In genomic region chr17:35236390-35236746, GRCm38 (mm10) we compare ENCODE assay signal across 8 mouse cellular contexts. TPM values are rescaled to one million over a fixed set of nuclear protein-coding genes. Genes with fewer than 3 reads are reported as not detected.
DNase-seq lines count a peak whose midpoint lies in the region; ATAC-seq and TF ChIP-seq lines count a peak whose summit lies in the region.

No protein-coding gene starts in this region.

- peaks cover 14% of the 10 kb centered on the region for H3K4me1 ChIP-seq in brown adipose tissue, adult 24 weeks (ENCODE audit: control insufficient read depth, insufficient read depth, insufficient read length, low read length)
- peaks cover 51% of the 10 kb centered on the region for H3K4me1 ChIP-seq in heart, embryonic 13.5 days
- H3K4me1 ChIP-seq in kidney, postnatal 0 days (replicated peaks; ENCODE audit: insufficient read depth, low read length), result peaks cover 29% of the 10 kb centered on the region
- H3K4me1 ChIP-seq in liver, adult 2 months (ENCODE audit: control insufficient read depth, insufficient read depth, low read length), result peaks cover 9% of the 10 kb centered on the region

- peak overlapping the region; percentile 57 for H3K4me3 ChIP-seq in brown adipose tissue, adult 24 weeks (ENCODE audit: insufficient read depth, low read depth, low read length)
- H3K4me3 ChIP-seq in heart, embryonic 13.5 days, result peak overlapping the region; percentile 74
- peak overlapping the region; percentile 56 for H3K4me3 ChIP-seq in kidney, postnatal 0 days (replicated peaks; ENCODE audit: low read depth, low read length)
- H3K4me3 ChIP-seq in liver, adult 2 months (ENCODE audit: insufficient read depth, low read depth, low read length), result peak overlapping the region; percentile 60

- H3K4me2 ChIP-seq in heart, embryonic 13.5 days, result peak overlapping the region; percentile 91
- peak overlapping the region; percentile 78 for H3K4me2 ChIP-seq in kidney, postnatal 0 days (ENCODE audit: low read length)

- 1% methylated on average over 18 of the region's 18 CpGs for WGBS in heart, embryonic 13.5 days
- 1% methylated on average over 18 of the region's 18 CpGs for WGBS in kidney, postnatal 0 days
- 2% methylated on average over 18 of the region's 18 CpGs for WGBS in liver, adult 2 months

- H3K9me3 ChIP-seq in heart, embryonic 13.5 days, result no peaks in the 10 kb centered on the region
- no peaks in the 10 kb centered on the region for H3K9me3 ChIP-seq in kidney, postnatal 0 days (replicated peaks; ENCODE audit: low read length)

- H3K27me3 ChIP-seq in heart, embryonic 13.5 days (replicated peaks), result no peaks in the 10 kb centered on the region
- no peaks in the 10 kb centered on the region for H3K27me3 ChIP-seq in kidney, postnatal 0 days (ENCODE audit: insufficient read depth, low read length)
- no peaks in the 10 kb centered on the region for H3K27me3 ChIP-seq in liver, adult 2 months (ENCODE audit: control insufficient read depth, insufficient read depth, low read length)

- peak overlapping the region; percentile 96 for H3K27ac ChIP-seq in brown adipose tissue, adult 24 weeks (replicated peaks; ENCODE audit: low read depth, low read length)
- H3K27ac ChIP-seq in heart, embryonic 13.5 days (replicated peaks), result peak overlapping the region; percentile 98
- peak overlapping the region; percentile 94 for H3K27ac ChIP-seq in kidney, postnatal 0 days
- peak overlapping the region; percentile 78 for H3K27ac ChIP-seq in liver, adult 2 months (replicated peaks; ENCODE audit: insufficient read depth, low read depth, low read length)

- TF ChIP-seq POLR2A in liver, adult 2 months (IDR thresholded peaks at IDR 0.05; ENCODE audit: extremely low read depth, insufficient read depth, low read length), result 0 out of 2 replicates have a peak, but pooled peaks have one; percentile 16

- peaks cover 18% of the 10 kb centered on the region for H3K36me3 ChIP-seq in heart, embryonic 13.5 days
- H3K36me3 ChIP-seq in kidney, postnatal 0 days (ENCODE audit: insufficient read depth, low read length), result no peaks in the 10 kb centered on the region
- H3K36me3 ChIP-seq in liver, adult 2 months (ENCODE audit: control insufficient read depth, insufficient read depth, low read length), result no peaks in the 10 kb centered on the region

- H3K79me2 ChIP-seq in liver, adult 2 months (ENCODE audit: control insufficient read depth, insufficient read depth, low read length), result peaks cover 7% of the 10 kb centered on the region; the same call in 1 of the 2 replicates

- TF ChIP-seq CTCF in kidney, postnatal 0 days (IDR thresholded peaks at IDR 0.05; ENCODE audit: low read depth), result peak; percentile 98
- peak; percentile 95 for TF ChIP-seq CTCF in liver, adult 2 months (IDR thresholded peaks at IDR 0.05; ENCODE audit: low read depth, low read length)

- peak; percentile 77 for ATAC-seq in erythroid progenitor cell, adult 5-6 weeks (replicated peaks; ENCODE audit: low FRiP score, poor library complexity, severe bottlenecking)
- peak; percentile 45 for ATAC-seq in heart, embryonic 13.5 days (ENCODE audit: extremely low read depth, insufficient number of reproducible peaks, low FRiP score, low TSS enrichment)
- peak; percentile 57 for ATAC-seq in kidney, postnatal 0 days (replicated peaks; ENCODE audit: low FRiP score, low read depth)
- peak; percentile 56 for ATAC-seq in monocyte, adult 5-6 weeks (replicated peaks; ENCODE audit: insufficient number of reproducible peaks, low FRiP score, low TSS enrichment, poor library complexity, severe bottlenecking)

- peak; percentile 97 for DNase-seq in CD4-positive, CD25-positive, alpha-beta regulatory T cell, adult 2 months (ENCODE audit: low read depth, low spot score)
- DNase-seq in kidney, postnatal 0 days (ENCODE audit: low spot score), result peak; percentile 89
- DNase-seq in liver, adult 2 months (ENCODE audit: extremely low read depth, low read depth, low spot score), result no peak
- peak; percentile 93 to 94 for DNase-seq in spleen, postnatal 36 days (ENCODE audit: low spot score in 2 of 2)

- peak overlapping the region; percentile 94 for H3K9ac ChIP-seq in heart, embryonic 13.5 days
- peak overlapping the region; percentile 56 for H3K9ac ChIP-seq in kidney, postnatal 0 days (ENCODE audit: low read depth, low read length)
- H3K9ac ChIP-seq in liver, adult 2 months (ENCODE audit: low read depth, low read length), result peak overlapping the region; percentile 57

RNA-seq across cellular contexts. Expression of gene Nfkbil1, which starts 0.8 kb away (rescaled TPM):
- polyA plus RNA-seq in brown adipose tissue, adult 24 weeks (2012; ENCODE audit: insufficient read depth, insufficient read length, missing spikeins), result 5.2 and 6.7 TPM in 2 replicates
- total RNA-seq in erythroid progenitor cell, adult 5-6 weeks (2015; ENCODE audit: low replicate concordance), result 0.84 and 1.1 TPM in 2 replicates
- total RNA-seq in erythroid progenitor cell, adult 5-6 weeks (2017; ENCODE audit: low replicate concordance), result 3.0 TPM in 1 of 2 replicates, not detected in the other
- polyA plus RNA-seq in heart, embryonic 13.5 days (2015; fragmentation: Nextera tagmentation; extraction: Ambion mirVana), result 7.6 and 8.1 TPM in 2 replicates
- polyA plus RNA-seq in kidney, postnatal 0 days (2015; fragmentation: Nextera tagmentation; extraction: Ambion mirVana), result 11.7 and 14.5 TPM in 2 replicates
- 7.5 and 7.6 TPM in 2 replicates for total RNA-seq in liver, adult 2 months (2014; rRNA removed)
- 7.5 and 8.6 TPM in 2 replicates for polyA plus RNA-seq in liver, adult 2 months (2012; rRNA removed)
- total RNA-seq in monocyte, adult 5-6 weeks (2017), result 3.6 to 10.9 TPM (median 5.1 TPM) in 3 replicates

RNA-seq across cellular contexts. Expression of gene Atp6v1g2, which starts 2.9 kb away (rescaled TPM):
- 2.7 and 4.0 TPM in 2 replicates for polyA plus RNA-seq in brown adipose tissue, adult 24 weeks (2012; ENCODE audit: insufficient read depth, insufficient read length, missing spikeins)
- 6.1 TPM in 1 of 2 replicates, not detected in the other for total RNA-seq in erythroid progenitor cell, adult 5-6 weeks (2015; ENCODE audit: low replicate concordance)
- total RNA-seq in erythroid progenitor cell, adult 5-6 weeks (2017; ENCODE audit: low replicate concordance), result not detected in 2 replicates
- 10.6 and 10.7 TPM in 2 replicates for polyA plus RNA-seq in heart, embryonic 13.5 days (2015; fragmentation: Nextera tagmentation; extraction: Ambion mirVana)
- polyA plus RNA-seq in kidney, postnatal 0 days (2015; fragmentation: Nextera tagmentation; extraction: Ambion mirVana), result 6.6 and 6.7 TPM in 2 replicates
- total RNA-seq in liver, adult 2 months (2014; rRNA removed), result 0.28 and 0.34 TPM in 2 replicates
- 1.6 and 2.7 TPM in 2 replicates for polyA plus RNA-seq in liver, adult 2 months (2012; rRNA removed)
- total RNA-seq in monocyte, adult 5-6 weeks (2017), result 1.4 to 6.5 TPM (median 2.6 TPM) in 3 replicates

RNA-seq across cellular contexts. Expression of gene Ddx39b, which starts 5.2 kb away (rescaled TPM):
- 50.5 and 57.9 TPM in 2 replicates for polyA plus RNA-seq in brown adipose tissue, adult 24 weeks (2012; ENCODE audit: insufficient read depth, insufficient read length, missing spikeins)
- 169 and 179 TPM in 2 replicates for total RNA-seq in erythroid progenitor cell, adult 5-6 weeks (2015; ENCODE audit: low replicate concordance)
- 80.1 and 99.9 TPM in 2 replicates for total RNA-seq in erythroid progenitor cell, adult 5-6 weeks (2017; ENCODE audit: low replicate concordance)
- 279 TPM in 2 replicates for polyA plus RNA-seq in heart, embryonic 13.5 days (2015; fragmentation: Nextera tagmentation; extraction: Ambion mirVana)
- 303 and 329 TPM in 2 replicates for polyA plus RNA-seq in kidney, postnatal 0 days (2015; fragmentation: Nextera tagmentation; extraction: Ambion mirVana)
- total RNA-seq in liver, adult 2 months (2014; rRNA removed), result 37.0 and 43.6 TPM in 2 replicates
- polyA plus RNA-seq in liver, adult 2 months (2012; rRNA removed), result 64.9 and 103 TPM in 2 replicates
- 98.8 to 141 TPM (median 101 TPM) in 3 replicates for total RNA-seq in monocyte, adult 5-6 weeks (2017)

RNA-seq across cellular contexts. Expression of gene Gm16181, which starts 15.7 kb away (rescaled TPM):
- not detected in 2 replicates for polyA plus RNA-seq in brown adipose tissue, adult 24 weeks (2012; ENCODE audit: insufficient read depth, insufficient read length, missing spikeins)
- total RNA-seq in erythroid progenitor cell, adult 5-6 weeks (2015; ENCODE audit: low replicate concordance), result not detected in 2 replicates
- total RNA-seq in erythroid progenitor cell, adult 5-6 weeks (2017; ENCODE audit: low replicate concordance), result not detected in 2 replicates
- not detected in 2 replicates for polyA plus RNA-seq in heart, embryonic 13.5 days (2015; fragmentation: Nextera tagmentation; extraction: Ambion mirVana)
- polyA plus RNA-seq in kidney, postnatal 0 days (2015; fragmentation: Nextera tagmentation; extraction: Ambion mirVana), result 0.25 and 0.29 TPM in 2 replicates
- 0.37 TPM in 1 of 2 replicates, not detected in the other for total RNA-seq in liver, adult 2 months (2014; rRNA removed)
- polyA plus RNA-seq in liver, adult 2 months (2012; rRNA removed), result not detected in 2 replicates
- 0.64 to 2.9 TPM (median 2.7 TPM) in 3 replicates for total RNA-seq in monocyte, adult 5-6 weeks (2017)

RNA-seq across cellular contexts. Expression of gene H2-D1, which starts 26.2 kb away (rescaled TPM):
- 284 and 411 TPM in 2 replicates for polyA plus RNA-seq in brown adipose tissue, adult 24 weeks (2012; ENCODE audit: insufficient read depth, insufficient read length, missing spikeins)
- 147 and 160 TPM in 2 replicates for total RNA-seq in erythroid progenitor cell, adult 5-6 weeks (2015; ENCODE audit: low replicate concordance)
- 213 and 250 TPM in 2 replicates for total RNA-seq in erythroid progenitor cell, adult 5-6 weeks (2017; ENCODE audit: low replicate concordance)
- polyA plus RNA-seq in heart, embryonic 13.5 days (2015; fragmentation: Nextera tagmentation; extraction: Ambion mirVana), result 43.4 and 48.6 TPM in 2 replicates
- 111 and 125 TPM in 2 replicates for polyA plus RNA-seq in kidney, postnatal 0 days (2015; fragmentation: Nextera tagmentation; extraction: Ambion mirVana)
- 444 and 506 TPM in 2 replicates for total RNA-seq in liver, adult 2 months (2014; rRNA removed)
- polyA plus RNA-seq in liver, adult 2 months (2012; rRNA removed), result 487 and 676 TPM in 2 replicates
- 2,987 to 4,272 TPM (median 3,836 TPM) in 3 replicates for total RNA-seq in monocyte, adult 5-6 weeks (2017)
